Mouse (Mus musculus) hindbrain, embryonic 12.5 days (tissue): Measurements from ENCODE around the gene Bcat1. TPM values are rescaled to one million over a fixed set of nuclear protein-coding genes. Genes with fewer than 3 reads are reported as not detected.
A peak's percentile ranks its signal among the peaks of the same experiment; 100 is the strongest.

ENCODE experiments used
- ATAC-seq: fragments of 200-750 bp; cut with Nextera tagmentation; 2 replicates; pipeline ENCODE4 v1.8.0; 2017; ENCODE audit warnings: moderate TSS enrichment; ENCODE audit not compliant: low FRiP score
- H3K27ac ChIP-seq: fragments of 300-500 bp; sonication (generic); 2 replicates; pipeline ENCODE4 v1.5.1; 2016; ENCODE audit warnings: mild to moderate bottlenecking
- H3K27me3 ChIP-seq: fragments of 300-500 bp; sonication (generic); 2 replicates; pipeline ENCODE4 v1.6.1; 2016; ENCODE audit warnings: mild to moderate bottlenecking
- H3K36me3 ChIP-seq: fragments of 300-500 bp; sonication (generic); 2 replicates; pipeline ENCODE4 v1.6.1; 2016; ENCODE audit warnings: mild to moderate bottlenecking
- H3K4me1 ChIP-seq: fragments of 300-500 bp; sonication (generic); 2 replicates; pipeline ENCODE4 v1.6.1; 2016
- H3K4me2 ChIP-seq: fragments of 300-500 bp; sonication (generic); replicated peaks from 2 replicates; pipeline ENCODE4 v1.6.1; 2016; ENCODE audit warnings: mild to moderate bottlenecking
- H3K4me3 ChIP-seq: fragments of 300-500 bp; sonication (generic); 2 replicates; pipeline ENCODE4 v1.5.1; 2016; ENCODE audit warnings: mild to moderate bottlenecking
- H3K9ac ChIP-seq: fragments of 300-500 bp; sonication (generic); 2 replicates; pipeline ENCODE4 v1.6.1; 2016; ENCODE audit warnings: mild to moderate bottlenecking, moderate library complexity
- H3K9me3 ChIP-seq: fragments of 300-500 bp; sonication (generic); replicated peaks from 2 replicates; pipeline ENCODE4 v1.6.1; 2016; ENCODE audit warnings: mild to moderate bottlenecking
- WGBS: fragments of 180-500 bp; shearing (Covaris S2); methylation state at CpG from one replicate; pipeline ENCODE4 v1.1.7; 2016; 5-methylcytosine and 5-hydroxymethylcytosine counted together
- polyA plus RNA-seq: library from polyadenylated mRNA; unstranded; fragments of >200 nt; fragmentation: Nextera tagmentation; extraction: Ambion mirVana; gene quantifications from 2 replicates; pipeline ENCODE4 v1.2.1, GENCODE M21; 2016

The Bcat1 gene
- polyA plus RNA-seq, 1 experiment from 2014 or later = 91.5 TPM

- WGBS = 65% methylated on average over 20 of the region's 20 CpGs
- Histone ChIP-seq H3K9me3 (no peaks in the 10 kb centered on the region), H3K9ac (peak overlapping the region; percentile 10; the same call in 1 of the 2 replicates), H3K27ac (no peak overlapping the region), H3K4me3 (no peak overlapping the region), H3K36me3 (no peaks in the 10 kb centered on the region), H3K4me2 (peak overlapping the region; percentile 97), H3K4me1 (peaks cover 46% of the 10 kb centered on the region), H3K27me3 (no peaks in the 10 kb centered on the region)
- ATAC-seq = no peak
Measured at GRCm38 (mm10) chr6:145044916-145045574, 30.9 kb downstream of the Bcat1 start.

DNA sequence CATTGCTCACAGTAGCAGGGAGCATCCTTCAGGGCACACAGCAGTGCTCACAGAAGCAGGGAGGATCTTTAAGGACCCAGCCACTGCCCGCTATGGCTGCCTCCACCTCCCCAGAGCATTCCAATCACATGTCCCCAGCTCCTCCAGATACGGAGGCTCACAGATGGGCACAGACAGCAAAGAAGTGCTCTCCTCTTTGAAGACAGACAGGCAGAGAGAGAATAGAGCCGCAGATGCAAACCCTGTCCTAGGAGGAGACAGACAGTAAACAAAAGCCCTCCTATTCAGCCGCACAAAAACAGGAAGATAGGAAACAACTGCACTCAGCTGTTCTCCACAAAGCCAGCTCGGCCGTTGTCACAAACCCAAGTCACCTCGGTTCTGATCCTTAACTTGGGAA lies 35.3 kb downstream of the Bcat1 start:
- Histone ChIP-seq H3K36me3 (peaks cover 17% of the 10 kb centered on the region), H3K27me3 (no peaks in the 10 kb centered on the region), H3K4me2 (peak overlapping the region; percentile 32), H3K4me3 (0 out of 2 replicates have a peak overlapping the region, but pooled peaks have one; percentile 3), H3K9me3 (no peaks in the 10 kb centered on the region), H3K9ac (peak overlapping the region; percentile 50), H3K27ac (peak overlapping the region; percentile 74), H3K4me1 (peaks cover 33% of the 10 kb centered on the region)
- WGBS = 20% methylated on average over 7 of the region's 7 CpGs
- peak; percentile 57; the same call in 1 of the 2 replicates for ATAC-seq

DNA sequence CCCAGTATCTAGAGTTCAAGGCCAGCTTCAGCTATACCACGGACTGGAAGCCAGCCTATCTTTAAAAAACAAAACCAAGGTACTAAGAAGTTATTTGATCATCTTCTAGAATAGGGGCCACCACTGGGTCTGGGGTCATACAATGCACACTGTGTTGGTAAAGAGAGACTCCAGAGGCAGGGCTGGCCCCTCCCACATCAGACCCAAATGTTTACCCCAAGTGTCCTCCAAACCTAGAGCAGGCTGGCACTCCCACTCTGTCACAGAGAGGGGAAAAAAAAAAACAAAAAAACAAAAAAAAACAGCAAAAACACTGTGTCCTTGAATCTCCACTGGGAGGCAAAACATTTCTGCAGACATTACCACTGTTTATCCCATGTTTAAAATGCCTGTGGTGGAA lies 38.4 kb downstream of the Bcat1 start:
- H3K27ac ChIP-seq = no peak overlapping the region
- peaks cover 37% of the 10 kb centered on the region for H3K36me3 ChIP-seq
- WGBS = 100% methylated on average over 1 of the region's 1 CpGs
- no peak overlapping the region for H3K4me3 ChIP-seq
- H3K9me3 ChIP-seq = no peaks in the 10 kb centered on the region
- H3K4me1 ChIP-seq = peaks cover 23% of the 10 kb centered on the region
- ATAC-seq = no peak
- H3K27me3 ChIP-seq = no peaks in the 10 kb centered on the region
- no peak overlapping the region for H3K4me2 ChIP-seq
- H3K9ac ChIP-seq = no peak overlapping the region

DNA sequence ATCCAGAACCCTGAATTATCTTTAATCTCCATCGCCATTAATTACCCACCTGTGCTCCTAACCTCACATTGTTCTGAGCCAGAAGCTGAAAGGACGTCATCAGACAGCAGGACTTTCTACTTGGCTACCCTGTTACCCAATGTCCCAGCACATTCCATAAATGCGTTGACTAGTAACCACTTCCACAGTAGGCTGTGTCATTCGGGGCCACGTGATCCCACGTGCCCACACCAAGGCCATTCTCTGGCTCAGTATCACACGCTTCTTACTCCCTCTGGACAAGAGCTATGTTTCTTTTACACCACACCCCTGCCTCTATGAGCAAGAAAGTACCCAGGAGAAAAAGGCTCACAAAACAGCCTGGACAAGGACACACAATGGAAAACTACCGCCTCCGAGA lies 40.6 kb downstream of the Bcat1 start:
- H3K4me2 ChIP-seq = no peak overlapping the region
- H3K27ac ChIP-seq = no peak overlapping the region
- 93% methylated on average over 9 of the region's 9 CpGs for WGBS
- no peak overlapping the region for H3K9ac ChIP-seq
- H3K36me3 ChIP-seq = peaks cover 56% of the 10 kb centered on the region
- peaks cover 3% of the 10 kb centered on the region for H3K4me1 ChIP-seq
- H3K4me3 ChIP-seq = no peak overlapping the region
- no peak for ATAC-seq
- no peaks in the 10 kb centered on the region for H3K27me3 ChIP-seq
- H3K9me3 ChIP-seq = no peaks in the 10 kb centered on the region

DNA sequence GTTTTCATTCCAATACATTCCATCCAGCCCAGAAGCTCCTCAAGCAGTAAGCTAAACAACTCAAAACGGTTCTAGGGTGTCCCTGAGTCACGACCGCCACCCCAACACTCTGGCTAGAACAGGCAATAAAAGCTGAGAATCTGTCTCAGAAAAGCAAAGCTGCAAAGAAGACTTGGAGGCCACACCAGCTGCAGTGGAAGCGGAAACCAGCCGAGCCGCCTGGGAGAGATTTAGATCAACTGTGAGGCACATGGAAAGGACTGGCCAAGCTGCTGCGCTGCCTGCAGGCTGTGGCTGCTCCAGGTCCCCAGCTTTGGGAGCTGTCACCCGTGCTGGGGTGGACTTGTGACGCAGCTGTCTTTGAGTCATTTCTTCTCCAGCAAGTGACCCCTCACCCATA lies 45.4 kb downstream of the Bcat1 start:
- no peak overlapping the region for H3K27ac ChIP-seq
- no peak overlapping the region for H3K4me2 ChIP-seq
- peaks cover 63% of the 10 kb centered on the region for H3K36me3 ChIP-seq
- no peak overlapping the region for H3K9ac ChIP-seq
- H3K4me1 ChIP-seq = no peaks in the 10 kb centered on the region
- H3K4me3 ChIP-seq = no peak overlapping the region
- ATAC-seq = no peak
- no peaks in the 10 kb centered on the region for H3K27me3 ChIP-seq
- WGBS = 87% methylated on average over 9 of the region's 9 CpGs
- no peaks in the 10 kb centered on the region for H3K9me3 ChIP-seq

DNA sequence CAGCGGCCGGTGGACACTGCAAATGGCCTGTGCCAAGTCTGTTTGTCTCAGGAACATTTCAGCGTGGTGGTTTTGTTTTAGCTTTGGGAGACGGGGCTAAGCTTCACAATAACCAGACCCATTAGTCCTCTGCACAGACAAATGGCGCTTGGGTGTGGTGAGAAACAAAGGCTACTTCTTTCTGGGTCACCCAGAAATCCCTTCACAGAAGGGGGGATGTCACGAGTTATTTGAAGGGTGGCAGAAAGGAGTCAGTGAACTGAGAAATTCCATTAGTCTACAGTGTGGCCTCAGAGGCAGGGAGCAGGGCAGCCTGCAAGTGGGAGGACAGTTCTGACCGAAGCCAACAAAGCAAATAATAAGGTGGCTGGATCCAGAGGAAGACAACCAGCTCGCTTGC lies 52.0 kb downstream of the Bcat1 start:
- ATAC-seq = peak; percentile 35; the same call in 1 of the 2 replicates
- peaks cover 46% of the 10 kb centered on the region for H3K36me3 ChIP-seq
- H3K9ac ChIP-seq = no peak overlapping the region
- peaks cover 6% of the 10 kb centered on the region; the same call in 1 of the 2 replicates for H3K9me3 ChIP-seq
- no peaks in the 10 kb centered on the region for H3K27me3 ChIP-seq
- no peak overlapping the region for H3K4me2 ChIP-seq
- H3K4me3 ChIP-seq = no peak overlapping the region
- H3K4me1 ChIP-seq = peaks cover 11% of the 10 kb centered on the region; the same call in 1 of the 2 replicates
- 33% methylated on average over 8 of the region's 8 CpGs for WGBS
- H3K27ac ChIP-seq = no peak overlapping the region

DNA sequence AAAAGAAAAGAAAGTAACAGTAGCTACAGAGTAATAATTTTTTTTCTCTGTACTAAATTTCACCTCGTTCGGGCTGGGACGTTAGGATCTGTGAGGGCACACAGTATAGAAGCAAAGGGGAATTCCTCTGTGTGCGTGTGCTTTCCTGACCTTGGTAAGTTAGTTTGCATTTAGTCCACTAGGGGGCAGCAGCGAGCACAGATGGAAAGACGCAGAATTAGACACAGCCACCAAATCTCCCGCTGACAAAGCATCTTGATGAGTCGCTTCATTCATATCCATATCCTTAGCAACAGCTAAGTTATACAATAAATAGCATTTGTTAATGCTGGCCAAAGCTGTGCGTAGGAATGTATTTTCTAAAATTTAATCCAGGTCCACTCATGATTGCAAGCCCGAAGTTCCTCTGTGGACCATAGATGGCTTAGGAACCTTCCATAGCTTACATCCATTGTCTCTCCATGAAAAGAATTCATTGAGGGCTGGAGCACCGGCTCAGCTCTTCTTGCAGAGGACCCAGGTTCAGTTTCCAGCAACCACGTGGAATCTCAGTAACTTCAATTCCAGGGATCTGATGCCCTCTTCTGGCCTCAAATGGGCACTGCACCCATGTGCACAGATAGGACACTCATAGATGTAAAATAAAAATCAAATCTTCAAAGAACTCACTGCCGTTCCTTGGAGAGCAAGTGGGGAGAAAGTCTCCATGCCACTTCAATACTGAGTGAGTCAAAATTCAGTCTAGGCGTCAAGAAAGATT lies 52.8 kb downstream of the Bcat1 start:
- H3K27ac ChIP-seq = no peak overlapping the region
- no peak overlapping the region for H3K4me2 ChIP-seq
- H3K9me3 ChIP-seq = peaks cover 6% of the 10 kb centered on the region; the same call in 1 of the 2 replicates
- 81% methylated on average over 14 of the region's 14 CpGs for WGBS
- H3K36me3 ChIP-seq = peaks cover 48% of the 10 kb centered on the region
- H3K4me3 ChIP-seq = no peak overlapping the region
- no peak for ATAC-seq
- no peak overlapping the region for H3K9ac ChIP-seq
- peaks cover 11% of the 10 kb centered on the region; the same call in 1 of the 2 replicates for H3K4me1 ChIP-seq
- no peaks in the 10 kb centered on the region for H3K27me3 ChIP-seq

GRCm38 (mm10) chr6:145022349-145022748 lies 53.6 kb downstream of the Bcat1 start:
- 59% methylated on average over 5 of the region's 5 CpGs for WGBS
- H3K36me3 ChIP-seq = peaks cover 54% of the 10 kb centered on the region

DNA sequence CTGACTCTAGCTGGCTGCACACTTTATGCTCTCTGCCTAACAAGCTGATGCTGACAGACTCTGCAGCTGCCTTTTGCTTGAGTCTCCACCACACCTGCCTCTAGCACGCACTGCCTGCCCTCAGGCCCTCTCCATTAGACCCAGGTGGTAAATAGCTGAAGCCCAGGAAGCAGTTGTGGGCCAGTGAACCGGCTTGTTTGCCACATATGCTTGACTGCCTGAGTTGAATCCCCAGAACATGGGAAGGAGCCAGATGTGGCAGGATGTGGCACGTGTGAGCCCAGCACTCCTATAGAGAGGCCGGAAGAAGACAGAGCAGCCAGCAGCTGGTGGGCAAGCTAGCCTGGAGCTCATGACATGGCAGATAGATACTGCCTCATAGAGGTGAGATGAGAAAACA lies 55.4 kb downstream of the Bcat1 start:
- Histone ChIP-seq H3K9ac (no peak overlapping the region), H3K27me3 (no peaks in the 10 kb centered on the region), H3K4me2 (no peak overlapping the region), H3K4me3 (no peak overlapping the region), H3K4me1 (peaks cover 11% of the 10 kb centered on the region; the same call in 1 of the 2 replicates), H3K27ac (no peak overlapping the region), H3K9me3 (peaks cover 6% of the 10 kb centered on the region; the same call in 1 of the 2 replicates), H3K36me3 (peaks cover 67% of the 10 kb centered on the region)
- WGBS = 70% methylated on average over 4 of the region's 4 CpGs
- no peak for ATAC-seq

More at GRCm38 (mm10) chr6:145022349-145022748, 53.6 kb downstream of the Bcat1 start:
- no peak overlapping the region for H3K9ac ChIP-seq
- H3K27me3 ChIP-seq = no peaks in the 10 kb centered on the region
- no peak for ATAC-seq
- H3K9me3 ChIP-seq = peaks cover 6% of the 10 kb centered on the region; the same call in 1 of the 2 replicates
- H3K4me3 ChIP-seq = no peak overlapping the region
- H3K27ac ChIP-seq = no peak overlapping the region
- peaks cover 11% of the 10 kb centered on the region; the same call in 1 of the 2 replicates for H3K4me1 ChIP-seq
- no peak overlapping the region for H3K4me2 ChIP-seq

GRCm38 (mm10) chr6:145018295-145018694 lies 57.7 kb downstream of the Bcat1 start:
- peaks cover 9% of the 10 kb centered on the region; the same call in 1 of the 2 replicates for H3K9me3 ChIP-seq
- H3K36me3 ChIP-seq = peaks cover 75% of the 10 kb centered on the region
- no peaks in the 10 kb centered on the region for H3K27me3 ChIP-seq
- 0 out of 2 replicates have a peak, but pooled peaks cover 6% of the 10 kb centered on the region for H3K4me1 ChIP-seq
- H3K9ac ChIP-seq = no peak overlapping the region
- no peak overlapping the region for H3K4me2 ChIP-seq
- no peak overlapping the region for H3K4me3 ChIP-seq
- H3K27ac ChIP-seq = no peak overlapping the region
- no peak for ATAC-seq
- 85% methylated on average over 5 of the region's 5 CpGs for WGBS

- peaks cover 5% of the 10 kb centered on the region; the same call in 1 of the 2 replicates for H3K9me3 ChIP-seq
- H3K27ac ChIP-seq = no peak overlapping the region
- WGBS = 91% methylated on average over 4 of the region's 4 CpGs
- H3K4me1 ChIP-seq = peaks cover 6% of the 10 kb centered on the region; the same call in 1 of the 2 replicates
- no peak for ATAC-seq
- no peak overlapping the region for H3K4me3 ChIP-seq
- H3K9ac ChIP-seq = no peak overlapping the region
- no peak overlapping the region for H3K4me2 ChIP-seq
- peaks cover 75% of the 10 kb centered on the region for H3K36me3 ChIP-seq
- H3K27me3 ChIP-seq = no peaks in the 10 kb centered on the region
Measured at GRCm38 (mm10) chr6:145017508-145017907, 58.5 kb downstream of the Bcat1 start.

DNA sequence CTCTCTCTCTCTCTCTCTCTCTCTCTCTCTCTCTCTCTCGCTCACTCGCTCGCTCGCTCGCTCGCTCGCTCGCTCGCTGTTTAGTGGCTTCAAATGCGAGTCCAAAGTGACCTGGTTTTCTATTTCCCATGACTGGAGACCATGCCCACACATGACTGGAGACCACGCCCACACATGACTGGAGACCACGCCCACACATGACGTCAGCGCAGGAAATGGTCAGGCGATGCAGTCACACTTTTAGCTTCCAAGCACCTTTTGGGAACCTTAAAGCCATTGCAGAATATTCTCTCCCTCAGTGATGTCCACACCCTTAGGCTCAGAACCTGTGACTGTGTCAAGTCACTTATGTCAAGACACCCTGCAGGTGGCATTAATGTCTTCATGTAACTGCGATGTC lies 59.3 kb downstream of the Bcat1 start:
- peaks cover 6% of the 10 kb centered on the region; the same call in 1 of the 2 replicates for H3K4me1 ChIP-seq
- no peaks in the 10 kb centered on the region for H3K27me3 ChIP-seq
- H3K9ac ChIP-seq = no peak overlapping the region
- 97% methylated on average over 16 of the region's 16 CpGs for WGBS
- H3K4me3 ChIP-seq = no peak overlapping the region
- H3K27ac ChIP-seq = no peak overlapping the region
- peaks cover 5% of the 10 kb centered on the region; the same call in 1 of the 2 replicates for H3K9me3 ChIP-seq
- H3K36me3 ChIP-seq = peaks cover 75% of the 10 kb centered on the region
- no peak for ATAC-seq
- no peak overlapping the region for H3K4me2 ChIP-seq
